Mouse (Mus musculus) kidney, postnatal 0 days (tissue): ENCODE data around the gene Olfr1393. TPM values are rescaled to one million over a fixed set of nuclear protein-coding genes. Genes with fewer than 3 reads are reported as not detected.

ENCODE experiments used
- ATAC-seq: fragments of 200-750 bp; cut with Nextera tagmentation; replicated peaks from 2 replicates; pipeline ENCODE4 v1.8.0; 2017; ENCODE audit warnings: low read depth, moderate number of reproducible peaks, moderate TSS enrichment, moderate library complexity; ENCODE audit not compliant: low FRiP score
- DNase-seq: peaks from one replicate; pipeline ENCODE4 v3.0.0-alpha.2; 2016; ENCODE audit warnings: low spot score
- H3K27ac ChIP-seq: fragments of 300-500 bp; sonication (generic); 2 replicates; pipeline ENCODE4 v1.5.1; 2014; ENCODE audit warnings: mild to moderate bottlenecking
- H3K27me3 ChIP-seq: fragments of 300-500 bp; sonication (generic); 2 replicates; pipeline ENCODE4 v1.6.1; 2014; ENCODE audit warnings: low read length, mixed read lengths; ENCODE audit not compliant: insufficient read depth
- H3K36me3 ChIP-seq: fragments of 300-500 bp; sonication (generic); 2 replicates; pipeline ENCODE4 v1.6.1; 2014; ENCODE audit warnings: low read length, mixed read lengths; ENCODE audit not compliant: insufficient read depth
- H3K4me1 ChIP-seq: fragments of 300-500 bp; sonication (generic); replicated peaks from 2 replicates; pipeline ENCODE4 v1.6.1; 2014; ENCODE audit warnings: antibody characterized with exemption, low read length, mixed read lengths; ENCODE audit not compliant: insufficient read depth
- H3K4me2 ChIP-seq: fragments of 300-500 bp; sonication (generic); 2 replicates; pipeline ENCODE4 v1.6.1; 2014; ENCODE audit warnings: mild to moderate bottlenecking, low read length, moderate library complexity, mixed read lengths
- H3K4me3 ChIP-seq: fragments of 300-500 bp; sonication (generic); replicated peaks from 2 replicates; pipeline ENCODE4 v1.5.1; 2014; ENCODE audit warnings: low read depth, low read length
- H3K9ac ChIP-seq: fragments of 300-500 bp; sonication (generic); 2 replicates; pipeline ENCODE4 v1.6.1; 2014; ENCODE audit warnings: low read depth, low read length
- H3K9me3 ChIP-seq: fragments of 300-500 bp; sonication (generic); replicated peaks from 2 replicates; pipeline ENCODE4 v1.6.1; 2016; ENCODE audit warnings: low read length, inconsistent platforms, mixed read lengths
- CTCF ChIP-seq: IDR thresholded peaks from 2 replicates; pipeline ENCODE4 v1.5.1; 2016; ENCODE audit warnings: antibody characterized with exemption, low read depth, mild to moderate bottlenecking, moderate library complexity
- WGBS: fragments of 180-500 bp; shearing (Covaris S2); extraction: QIAGEN DNeasy Blood & Tissue Kit; methylation state at CpG from one replicate; pipeline ENCODE4 v1.1.7; 2014; 5-methylcytosine and 5-hydroxymethylcytosine counted together
- polyA plus RNA-seq: library from polyadenylated mRNA; unstranded; fragments of >200 nt; fragmentation: Nextera tagmentation; extraction: Ambion mirVana; gene quantifications from 2 replicates; pipeline ENCODE4 v1.2.1, GENCODE M21; 2015

The Olfr1393 gene
- polyA plus RNA-seq, 1 experiment from 2014 or later: 0.13 TPM

DNA sequence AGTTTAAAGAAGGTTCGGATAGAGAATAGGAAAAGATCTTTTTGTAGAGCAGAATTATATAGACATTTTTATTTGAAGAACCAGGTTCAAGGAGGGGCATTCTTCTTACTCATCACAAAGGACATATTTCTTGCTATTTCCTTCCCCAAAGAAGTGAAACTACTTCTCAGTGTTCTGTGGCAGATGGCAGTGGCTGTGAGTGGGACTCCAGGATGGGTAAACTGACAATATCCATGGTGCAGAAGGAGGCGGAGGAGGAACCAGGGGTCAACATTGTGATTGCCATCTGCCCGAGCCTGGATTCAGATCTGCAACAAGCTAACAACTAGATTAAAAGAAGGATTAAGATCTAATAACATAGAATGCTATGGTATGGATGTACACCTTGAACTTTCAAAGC is 48.6 kb downstream of the Olfr1393 start:
- Histone ChIP-seq H3K9me3 (no peaks in the 10 kb centered on the region), H3K27ac (no peak overlapping the region), H3K4me3 (no peak overlapping the region), H3K4me2 (no peak overlapping the region), H3K27me3 (no peaks in the 10 kb centered on the region), H3K9ac (no peak overlapping the region), H3K4me1 (no peaks in the 10 kb centered on the region), H3K36me3 (no peaks in the 10 kb centered on the region)
- no peak for ATAC-seq
- WGBS: 79% methylated on average over 3 of the region's 3 CpGs
- DNase-seq: no peak
- no peak for TF ChIP-seq CTCF

DNA sequence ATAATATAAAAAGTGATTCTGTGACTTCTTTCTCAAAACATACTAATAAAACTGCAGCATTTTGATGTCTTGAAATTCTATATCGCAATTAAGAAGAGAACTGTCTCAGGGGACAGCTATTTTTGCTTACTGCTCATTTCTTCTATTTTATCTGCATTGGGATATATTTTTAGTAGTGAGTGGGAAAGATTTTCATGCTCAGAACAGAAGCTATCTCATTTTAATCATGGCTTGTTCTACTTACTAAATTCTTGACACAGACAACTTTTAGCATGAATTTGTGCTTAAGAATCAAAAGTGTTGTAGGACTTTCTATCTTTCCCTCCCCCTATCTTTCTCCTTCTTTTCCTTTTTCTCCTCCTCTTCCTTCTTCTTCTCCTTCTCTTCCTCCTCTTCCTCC is 51.6 kb downstream of the Olfr1393 start:
- Histone ChIP-seq H3K36me3 (no peaks in the 10 kb centered on the region), H3K4me2 (no peak overlapping the region), H3K27me3 (no peaks in the 10 kb centered on the region), H3K4me1 (no peaks in the 10 kb centered on the region), H3K9me3 (no peaks in the 10 kb centered on the region), H3K9ac (no peak overlapping the region), H3K4me3 (no peak overlapping the region), H3K27ac (no peak overlapping the region)
- no peak for TF ChIP-seq CTCF
- ATAC-seq (no peak), DNase-seq (no peak)
- 67% methylated on average over 1 of the region's 1 CpGs for WGBS

Other genes starting within 250 kb of the Olfr1393 start
- 0.68 TPM in 2 replicates for gene 9930111J21Rik2, start 227.1 kb upstream of the Olfr1393 start, polyA plus RNA-seq
- gene Tgtp2, start 214.1 kb upstream of the Olfr1393 start, polyA plus RNA-seq: 1.6 and 2.2 TPM in 2 replicates
- gene Ifi47, start 201.7 kb upstream of the Olfr1393 start, polyA plus RNA-seq: 4.3 and 6.2 TPM in 2 replicates
- 0.05 TPM in 1 of 2 replicates, not detected in the other for gene Olfr1396, start 163.4 kb upstream of the Olfr1393 start, polyA plus RNA-seq
- gene Olfr1395, start 136.0 kb upstream of the Olfr1393 start, polyA plus RNA-seq: not detected in 2 replicates
- gene Olfr1394, start 123.9 kb upstream of the Olfr1393 start, polyA plus RNA-seq: not detected in 2 replicates
- gene Btnl9, start 91.1 kb upstream of the Olfr1393 start, polyA plus RNA-seq: 2.2 and 2.5 TPM in 2 replicates
- gene Zfp62, start 75.0 kb upstream of the Olfr1393 start, polyA plus RNA-seq: 29.4 and 29.8 TPM in 2 replicates
- 75.2 and 82.7 TPM in 2 replicates for gene Mgat1, start 34.1 kb upstream of the Olfr1393 start, polyA plus RNA-seq
- gene Olfr1392, start 7.0 kb downstream of the Olfr1393 start, polyA plus RNA-seq: 0.06 and 0.07 TPM in 2 replicates
- gene Olfr10, start 26.4 kb downstream of the Olfr1393 start, polyA plus RNA-seq: not detected in 2 replicates
- gene Olfr1391, start 44.4 kb downstream of the Olfr1393 start, polyA plus RNA-seq: not detected in 2 replicates
- gene Olfr1390, start 56.9 kb downstream of the Olfr1393 start, polyA plus RNA-seq: not detected in 2 replicates
- not detected in 2 replicates for gene Olfr1389, start 144.8 kb downstream of the Olfr1393 start, polyA plus RNA-seq
- 0.05 and 0.07 TPM in 2 replicates for gene Olfr1388, start 158.3 kb downstream of the Olfr1393 start, polyA plus RNA-seq
- gene Olfr1387, start 177.0 kb downstream of the Olfr1393 start, polyA plus RNA-seq: not detected in 2 replicates
- gene Olfr1386, start 186.7 kb downstream of the Olfr1393 start, polyA plus RNA-seq: not detected in 2 replicates
- not detected in 2 replicates for gene Olfr1385, start 210.8 kb downstream of the Olfr1393 start, polyA plus RNA-seq
- gene Olfr1384, start 228.4 kb downstream of the Olfr1393 start, polyA plus RNA-seq: not detected in 2 replicates
- not detected in 2 replicates for gene Olfr1383, start 241.3 kb downstream of the Olfr1393 start, polyA plus RNA-seq
- gene Olfr1382, start 249.9 kb downstream of the Olfr1393 start, polyA plus RNA-seq: not detected in 2 replicates